Mouse (Mus musculus): Measurements from ENCODE around the gene Dolpp1. TPM values are rescaled to one million over a fixed set of nuclear protein-coding genes. Genes with fewer than 3 reads are reported as not detected.

Gene Dolpp1
- polyA plus RNA-seq (2016; fragmentation: Nextera tagmentation; extraction: Ambion mirVana): 21.9 and 22.2 TPM in 2 replicates

GRCm38 (mm10) chr2:30392114-30392576 lies at the start of gene Dolpp1:
Gene Dolpp1 (plus strand): TSS chr2:30392254.
- Histone ChIP-seq H3K36me3 (peaks cover 20% of the 10 kb centered on the region), H3K4me3 (peak within 1 kb of the TSS; percentile 85), H3K4me2 (peak within 1 kb of the TSS; percentile 86), H3K9ac (peak within 1 kb of the TSS; percentile 80), H3K4me1 (replicated peaks) (peaks cover 16% of the 10 kb centered on the region), H3K27me3 (replicated peaks) (no peaks in the 10 kb centered on the region), H3K27ac (ENCODE audit: poor library complexity, severe bottlenecking) (peak within 1 kb of the TSS; percentile 82), H3K9me3 (replicated peaks) (no peaks in the 10 kb centered on the region)
- peak; percentile 97 for ATAC-seq (ENCODE audit: insufficient number of reproducible peaks, low FRiP score)
- WGBS: under 1% methylated on average over 40 of the region's 40 CpGs

GRCm38 (mm10) chr2:30342544-30342943 lies 49.5 kb upstream of the Dolpp1 start:
- Histone ChIP-seq H3K27me3 (replicated peaks) (no peaks in the 10 kb centered on the region), H3K36me3 (peaks cover 96% of the 10 kb centered on the region), H3K4me1 (replicated peaks) (peaks cover 18% of the 10 kb centered on the region), H3K27ac (ENCODE audit: poor library complexity, severe bottlenecking) (no peak overlapping the region), H3K4me3 (no peak overlapping the region), H3K9ac (no peak overlapping the region), H3K9me3 (replicated peaks) (no peaks in the 10 kb centered on the region), H3K4me2 (no peak overlapping the region)
- ATAC-seq (ENCODE audit: insufficient number of reproducible peaks, low FRiP score): no peak
- 91% methylated on average over 7 of the region's 7 CpGs for WGBS

- Histone ChIP-seq H3K4me2 (no peak overlapping the region), H3K4me3 (no peak overlapping the region), H3K9ac (no peak overlapping the region), H3K27ac (ENCODE audit: poor library complexity, severe bottlenecking) (peak overlapping the region; percentile 60), H3K36me3 (peaks cover 99% of the 10 kb centered on the region), H3K9me3 (replicated peaks) (no peaks in the 10 kb centered on the region), H3K27me3 (replicated peaks) (no peaks in the 10 kb centered on the region), H3K4me1 (replicated peaks) (peaks cover 18% of the 10 kb centered on the region)
- 76% methylated on average over 14 of the region's 14 CpGs for WGBS
- ATAC-seq (ENCODE audit: insufficient number of reproducible peaks, low FRiP score): 0 out of 2 replicates have a peak, but pooled peaks have one; percentile 24
These were observed 48.4 kb upstream of the Dolpp1 start for GRCm38 (mm10) chr2:30343601-30344137.

- Histone ChIP-seq H3K27ac (ENCODE audit: poor library complexity, severe bottlenecking) (no peak overlapping the region), H3K4me1 (replicated peaks) (peaks cover 18% of the 10 kb centered on the region), H3K9me3 (replicated peaks) (no peaks in the 10 kb centered on the region), H3K4me2 (no peak overlapping the region), H3K9ac (no peak overlapping the region), H3K36me3 (peaks cover 99% of the 10 kb centered on the region), H3K27me3 (replicated peaks) (no peaks in the 10 kb centered on the region), H3K4me3 (no peak overlapping the region)
- WGBS: 91% methylated on average over 7 of the region's 7 CpGs
- no peak for ATAC-seq (ENCODE audit: insufficient number of reproducible peaks, low FRiP score)
These were observed 45.9 kb upstream of the Dolpp1 start for GRCm38 (mm10) chr2:30345971-30346676.

- peaks cover 92% of the 10 kb centered on the region for H3K36me3 ChIP-seq
These were observed 42.9 kb upstream of the Dolpp1 start for GRCm38 (mm10) chr2:30349196-30349595.

GRCm38 (mm10) chr2:30351149-30351548 lies 40.9 kb upstream of the Dolpp1 start:
- peaks cover 15% of the 10 kb centered on the region for H3K4me1 ChIP-seq (replicated peaks)
- H3K9ac ChIP-seq: no peak overlapping the region
- H3K9me3 ChIP-seq (replicated peaks): no peaks in the 10 kb centered on the region
- no peak overlapping the region for H3K4me3 ChIP-seq
- H3K27me3 ChIP-seq (replicated peaks): no peaks in the 10 kb centered on the region
- H3K4me2 ChIP-seq: no peak overlapping the region
- no peak for ATAC-seq (ENCODE audit: insufficient number of reproducible peaks, low FRiP score)
- peaks cover 82% of the 10 kb centered on the region for H3K36me3 ChIP-seq
- WGBS: 71% methylated on average over 2 of the region's 2 CpGs
- no peak overlapping the region for H3K27ac ChIP-seq (ENCODE audit: poor library complexity, severe bottlenecking)

More at GRCm38 (mm10) chr2:30349196-30349595, 42.9 kb upstream of the Dolpp1 start:
- no peak overlapping the region for H3K27ac ChIP-seq (ENCODE audit: poor library complexity, severe bottlenecking)
- H3K4me3 ChIP-seq: no peak overlapping the region
- 82% methylated on average over 6 of the region's 6 CpGs for WGBS
- H3K9me3 ChIP-seq (replicated peaks): no peaks in the 10 kb centered on the region
- no peak overlapping the region for H3K9ac ChIP-seq
- ATAC-seq (ENCODE audit: insufficient number of reproducible peaks, low FRiP score): no peak
- H3K27me3 ChIP-seq (replicated peaks): no peaks in the 10 kb centered on the region
- no peak overlapping the region for H3K4me2 ChIP-seq
- peaks cover 8% of the 10 kb centered on the region for H3K4me1 ChIP-seq (replicated peaks)

- H3K4me3 ChIP-seq: no peak overlapping the region
- H3K27me3 ChIP-seq (replicated peaks): no peaks in the 10 kb centered on the region
- peaks cover 36% of the 10 kb centered on the region for H3K36me3 ChIP-seq
- no peaks in the 10 kb centered on the region for H3K9me3 ChIP-seq (replicated peaks)
- WGBS: 65% methylated on average over 4 of the region's 4 CpGs
- no peak overlapping the region for H3K27ac ChIP-seq (ENCODE audit: poor library complexity, severe bottlenecking)
- peaks cover 44% of the 10 kb centered on the region for H3K4me1 ChIP-seq (replicated peaks)
- peak overlapping the region; percentile 92; the same call in 1 of the 2 replicates for H3K9ac ChIP-seq
- H3K4me2 ChIP-seq: no peak overlapping the region
- no peak for ATAC-seq (ENCODE audit: insufficient number of reproducible peaks, low FRiP score)
These were observed 36.2 kb upstream of the Dolpp1 start for GRCm38 (mm10) chr2:30355861-30356260.

- 43% methylated on average over 4 of the region's 4 CpGs for WGBS
- no peak for ATAC-seq (ENCODE audit: insufficient number of reproducible peaks, low FRiP score)
- Histone ChIP-seq H3K36me3 (peaks cover 32% of the 10 kb centered on the region), H3K9me3 (replicated peaks) (no peaks in the 10 kb centered on the region), H3K4me2 (no peak overlapping the region), H3K4me3 (no peak overlapping the region), H3K27me3 (replicated peaks) (no peaks in the 10 kb centered on the region), H3K27ac (ENCODE audit: poor library complexity, severe bottlenecking) (peak overlapping the region; percentile 91; the same call in 1 of the 2 replicates), H3K9ac (peak overlapping the region; percentile 92; the same call in 1 of the 2 replicates), H3K4me1 (replicated peaks) (peaks cover 44% of the 10 kb centered on the region)
These were observed 35.8 kb upstream of the Dolpp1 start for GRCm38 (mm10) chr2:30356266-30356665.

- Histone ChIP-seq H3K27ac (ENCODE audit: poor library complexity, severe bottlenecking) (peak overlapping the region; percentile 91), H3K36me3 (peaks cover 31% of the 10 kb centered on the region), H3K9ac (peak overlapping the region; percentile 92), H3K27me3 (replicated peaks) (no peaks in the 10 kb centered on the region), H3K4me1 (replicated peaks) (peaks cover 44% of the 10 kb centered on the region), H3K4me2 (peak overlapping the region; percentile 92), H3K9me3 (replicated peaks) (no peaks in the 10 kb centered on the region), H3K4me3 (no peak overlapping the region)
- ATAC-seq (ENCODE audit: insufficient number of reproducible peaks, low FRiP score): no peak
- 55% methylated on average over 9 of the region's 9 CpGs for WGBS
These were observed 35.1 kb upstream of the Dolpp1 start for GRCm38 (mm10) chr2:30356906-30357305.

- H3K27ac ChIP-seq (ENCODE audit: poor library complexity, severe bottlenecking): peak overlapping the region; percentile 91
These were observed 34.2 kb upstream of the Dolpp1 start for GRCm38 (mm10) chr2:30357552-30358510.

More at GRCm38 (mm10) chr2:30357552-30358510, 34.2 kb upstream of the Dolpp1 start:
- peak overlapping the region; percentile 92 for H3K9ac ChIP-seq
- H3K27me3 ChIP-seq (replicated peaks): no peaks in the 10 kb centered on the region
- H3K4me3 ChIP-seq: peak overlapping the region; percentile 84
- peak overlapping the region; percentile 92 for H3K4me2 ChIP-seq
- peak; percentile 42; the same call in 1 of the 2 replicates for ATAC-seq (ENCODE audit: insufficient number of reproducible peaks, low FRiP score)
- H3K36me3 ChIP-seq: peaks cover 24% of the 10 kb centered on the region
- 0 out of 2 replicates have a peak, but pooled peaks cover 3% of the 10 kb centered on the region for H3K9me3 ChIP-seq (replicated peaks)
- H3K4me1 ChIP-seq (replicated peaks): peaks cover 44% of the 10 kb centered on the region
- WGBS: 43% methylated on average over 8 of the region's 8 CpGs
